Mouse (Mus musculus) fat pad, adult 2 months (tissue): ENCODE data around the gene Olfr102.

ENCODE experiments used
- DNase-seq: peaks from one replicate; pipeline ENCODE4 v3.0.0-alpha.2; 2011; ENCODE audit warnings: low read depth, low spot score; ENCODE audit errors: extremely low read depth

The Olfr102 gene

DNA sequence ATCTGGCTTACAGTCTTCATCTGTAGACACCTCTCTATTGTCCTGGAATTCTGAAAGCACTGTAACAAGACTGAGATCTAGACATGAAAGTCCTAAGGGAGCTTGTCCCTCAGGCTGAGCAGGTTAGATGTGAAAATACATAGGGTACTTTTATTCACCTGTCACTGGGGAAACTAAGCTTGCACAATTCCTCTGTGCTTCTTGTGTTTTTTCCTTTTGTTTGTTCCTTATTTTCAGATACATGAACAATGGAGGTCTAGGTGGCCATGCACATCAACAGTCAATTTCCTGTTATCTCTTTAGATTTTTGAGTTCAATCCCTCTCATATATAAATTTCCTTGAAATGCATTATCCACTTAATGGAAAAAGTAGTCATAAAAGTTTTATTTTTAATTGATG, at the start of gene Olfr102:
Gene Olfr102, minus strand, starts transcription at position 101 of the 400 bp plus-strand sequence.
- DNase-seq = no peak

DNA sequence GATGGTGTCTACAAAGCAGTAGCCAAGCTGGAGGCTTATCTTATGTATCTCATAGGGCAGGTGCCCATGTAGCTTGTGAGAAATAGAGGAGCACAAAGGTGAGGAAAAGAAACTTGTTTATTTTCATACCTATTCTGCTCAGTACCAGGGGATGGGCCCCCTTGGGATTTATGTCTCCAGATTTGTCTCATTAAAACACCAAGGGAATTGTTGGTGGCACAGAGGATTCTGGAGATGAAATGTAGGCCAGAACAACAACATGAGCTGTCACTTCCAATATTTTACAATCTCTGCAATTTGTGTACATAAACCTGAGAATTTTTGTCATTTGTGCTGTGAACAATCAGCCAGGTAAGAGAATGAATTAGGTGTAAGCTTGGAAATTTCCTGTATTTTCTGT, 42.4 kb upstream of the Olfr102 start, which contains the start of gene Olfr104-ps:
Gene Olfr104-ps, plus strand, starts transcription at position 301 of the 400 bp plus-strand sequence.
- no peak for DNase-seq

DNA sequence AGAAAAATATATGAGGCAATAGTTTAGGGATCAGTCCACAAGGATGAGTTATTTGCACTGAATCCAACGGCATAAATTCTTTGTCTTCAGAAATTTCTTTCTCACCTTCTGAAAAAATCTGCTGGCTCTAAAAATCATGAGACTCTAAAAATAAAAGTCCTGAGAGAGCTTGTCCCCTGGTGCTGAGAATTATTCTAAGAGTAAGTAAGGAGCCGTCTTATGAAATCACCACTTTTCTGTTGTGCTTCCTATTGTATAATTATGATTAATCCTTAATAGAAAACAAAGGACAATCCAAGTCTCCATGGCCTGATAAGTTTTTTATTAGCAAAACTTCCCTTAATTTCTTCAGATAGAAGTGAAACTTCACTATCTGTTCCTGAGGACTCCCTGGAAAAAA, 22.7 kb upstream of the Olfr102 start, which contains the start of gene Olfr103:
Gene Olfr103, minus strand, starts transcription at position 101 of the 400 bp plus-strand sequence.
- DNase-seq = no peak

DNA sequence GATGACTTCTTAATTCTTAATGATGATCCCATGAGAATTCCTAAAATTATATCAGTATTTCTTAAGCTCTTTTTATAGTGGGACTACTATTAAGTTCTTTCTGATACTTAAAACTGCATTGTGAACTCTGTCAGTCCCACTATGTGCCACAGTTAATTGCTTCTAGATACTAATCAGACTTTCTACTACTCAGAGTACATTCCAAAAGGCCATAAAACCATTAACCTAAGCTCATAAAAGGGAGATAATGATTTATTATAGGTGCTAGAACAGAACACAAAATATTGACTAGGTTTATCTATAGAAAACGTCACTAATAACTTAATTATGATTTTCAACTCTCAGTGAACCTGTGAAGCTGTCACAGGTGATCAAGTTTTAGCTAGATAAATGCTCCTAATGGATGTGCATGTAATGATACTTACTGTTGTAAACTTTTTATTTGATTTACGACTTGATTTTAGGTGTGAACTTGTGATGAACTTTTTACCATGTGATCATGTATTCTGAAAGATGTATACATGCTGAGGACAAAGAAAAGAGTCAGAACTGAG, 6.6 kb downstream of the Olfr102 start:
- DNase-seq = no peak

DNA sequence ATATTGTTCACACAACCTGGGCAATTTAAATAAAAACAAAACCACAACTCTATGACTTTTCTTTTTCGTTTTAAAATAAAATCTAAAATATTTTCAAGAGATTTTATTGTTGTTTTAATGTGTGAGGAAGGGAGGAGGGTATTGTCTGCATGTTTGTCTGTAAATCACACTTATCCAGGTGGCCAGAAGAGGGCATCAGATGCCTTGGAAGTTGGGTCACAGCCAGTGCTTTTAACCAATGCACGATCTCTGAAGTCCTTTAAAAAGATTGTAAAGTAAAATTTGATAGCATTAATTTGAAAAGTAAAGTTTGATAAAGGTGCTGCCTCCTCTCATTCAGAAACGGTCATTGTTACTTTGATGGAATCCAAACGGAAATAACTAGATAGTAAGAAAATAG, 8.4 kb downstream of the Olfr102 start:
- no peak for DNase-seq

DNA sequence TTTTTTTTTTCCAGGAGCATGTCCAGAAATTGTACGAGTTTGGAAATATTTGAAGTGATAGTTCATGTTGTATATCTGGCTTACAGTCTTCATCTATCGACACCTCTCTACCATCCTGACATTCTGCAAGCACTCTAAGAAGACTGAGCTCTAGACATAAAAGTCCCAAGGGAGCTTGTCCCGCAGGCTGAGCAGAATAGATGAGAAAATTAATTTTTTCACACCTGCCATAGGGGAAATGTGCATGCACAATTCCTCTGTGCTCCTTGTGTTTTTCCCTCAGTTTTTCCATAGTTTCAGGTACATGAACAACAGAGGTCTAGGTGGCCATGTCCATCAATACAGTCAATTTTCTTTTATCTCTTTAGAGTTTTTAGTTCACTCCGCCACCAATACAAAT, 12.6 kb downstream of the Olfr102 start, which contains the start of gene Olfr101:
Gene Olfr101, minus strand, starts transcription at position 101 of the 400 bp plus-strand sequence.
- DNase-seq = no peak

DNA sequence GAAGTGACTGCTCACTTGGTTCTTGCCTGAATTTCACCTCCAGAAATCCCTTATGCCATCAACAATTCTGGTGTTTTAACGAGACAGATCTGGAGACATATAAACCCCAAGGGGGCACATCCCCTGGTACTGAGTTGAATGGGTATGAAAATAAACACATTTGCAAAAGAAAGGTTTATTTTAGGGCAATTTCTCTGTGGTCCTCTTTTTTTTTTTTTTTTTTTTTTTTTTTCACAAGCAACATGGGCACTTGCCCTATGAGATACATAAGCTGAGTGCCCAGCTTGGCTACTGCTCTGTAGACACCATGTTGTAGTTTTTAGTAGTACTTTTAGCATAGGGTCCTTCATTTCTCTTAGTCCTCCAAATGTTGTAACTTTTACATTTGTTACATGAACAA, 33.5 kb downstream of the Olfr102 start, which contains the start of gene Olfr99:
Gene Olfr99, minus strand, starts transcription at position 101 of the 400 bp plus-strand sequence.
- no peak for DNase-seq

DNA sequence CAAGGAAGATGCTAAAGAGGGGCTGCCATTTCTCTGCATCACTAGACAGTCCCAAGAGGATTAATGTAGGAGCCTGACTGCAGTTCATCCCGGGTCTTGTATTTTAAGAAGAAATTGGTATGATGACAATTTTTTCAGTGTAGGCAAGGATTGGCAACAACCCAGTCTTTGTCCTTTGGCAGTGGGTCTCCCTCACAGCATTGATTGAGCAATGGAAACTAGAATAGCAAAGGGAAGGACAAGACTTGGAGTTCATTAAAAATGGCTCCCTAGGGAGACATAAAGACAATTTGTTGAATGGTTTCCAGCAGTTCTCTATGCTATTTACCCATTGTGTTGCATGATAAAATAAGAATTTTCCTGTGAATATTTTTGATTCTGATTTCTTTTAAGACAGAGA, 36.5 kb downstream of the Olfr102 start:
- DNase-seq = no peak

DNA sequence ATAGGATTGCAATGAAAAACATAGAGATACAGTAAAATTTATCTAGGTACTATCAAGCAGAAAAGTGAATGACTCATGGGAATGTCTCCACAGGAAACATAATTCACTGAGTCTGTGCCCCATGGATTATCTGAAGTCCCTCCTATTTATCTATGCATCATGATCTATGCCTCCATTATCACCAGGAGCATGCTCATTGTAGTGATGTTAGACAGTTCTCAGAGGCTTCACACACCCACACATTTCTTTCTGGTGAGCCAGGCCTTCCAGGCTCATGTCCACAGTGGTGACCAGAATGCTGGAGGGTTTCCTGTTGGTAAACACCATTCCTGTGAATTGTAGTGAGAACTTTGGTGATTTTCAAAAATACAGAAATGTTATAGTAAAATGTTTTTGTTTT, 40.3 kb downstream of the Olfr102 start:
- DNase-seq = no peak

DNA sequence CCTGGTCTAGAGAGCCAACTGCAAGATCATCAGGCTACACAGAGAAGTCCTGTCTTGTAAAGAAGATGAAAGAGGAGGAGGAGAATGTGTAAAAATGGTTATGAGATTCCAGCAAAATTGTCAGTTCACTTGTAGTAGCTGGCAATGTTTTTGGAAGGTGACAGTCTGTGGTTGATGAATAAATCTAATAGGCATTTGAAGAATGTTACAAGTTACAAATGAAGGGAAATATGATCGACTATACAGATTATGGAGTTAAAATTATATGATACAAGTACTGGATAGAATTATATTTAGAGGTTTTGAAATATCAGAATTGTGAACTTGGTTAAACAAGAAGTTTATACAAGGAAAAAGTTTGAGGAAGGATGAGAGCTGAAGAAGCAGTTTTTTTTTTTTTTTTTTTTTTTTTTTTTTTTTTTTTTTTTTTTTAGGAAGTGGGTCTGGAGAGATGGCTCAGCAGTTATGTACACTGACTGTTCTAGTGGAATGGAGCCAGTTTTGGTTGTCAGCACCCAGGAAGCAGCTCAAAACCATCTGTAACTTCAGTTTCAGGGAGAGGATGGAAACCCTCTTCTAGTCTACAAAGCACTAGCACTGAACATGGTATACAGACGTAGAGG, 41.1 kb downstream of the Olfr102 start:
- DNase-seq = no peak

DNA sequence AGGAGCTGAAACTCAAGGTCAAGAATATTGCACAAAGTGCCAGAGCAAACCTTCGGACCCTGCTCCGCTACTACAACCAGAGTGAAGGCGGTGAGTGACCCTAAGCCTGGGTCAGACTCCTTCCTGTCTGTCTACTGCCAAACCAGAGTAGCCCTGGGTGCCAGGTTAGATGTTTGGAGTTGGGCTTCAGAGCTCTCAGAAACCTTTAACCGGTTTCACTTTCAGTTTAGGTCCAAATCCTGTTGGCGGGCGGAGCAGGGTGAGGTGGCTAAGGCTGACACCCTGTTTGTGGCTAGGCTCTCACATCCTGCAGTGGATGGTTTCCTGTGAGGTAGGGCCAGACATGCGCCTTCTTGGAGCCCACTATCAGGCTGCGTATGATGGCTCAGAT, 46.2 kb downstream of the Olfr102 start:
- no peak for DNase-seq

DNA sequence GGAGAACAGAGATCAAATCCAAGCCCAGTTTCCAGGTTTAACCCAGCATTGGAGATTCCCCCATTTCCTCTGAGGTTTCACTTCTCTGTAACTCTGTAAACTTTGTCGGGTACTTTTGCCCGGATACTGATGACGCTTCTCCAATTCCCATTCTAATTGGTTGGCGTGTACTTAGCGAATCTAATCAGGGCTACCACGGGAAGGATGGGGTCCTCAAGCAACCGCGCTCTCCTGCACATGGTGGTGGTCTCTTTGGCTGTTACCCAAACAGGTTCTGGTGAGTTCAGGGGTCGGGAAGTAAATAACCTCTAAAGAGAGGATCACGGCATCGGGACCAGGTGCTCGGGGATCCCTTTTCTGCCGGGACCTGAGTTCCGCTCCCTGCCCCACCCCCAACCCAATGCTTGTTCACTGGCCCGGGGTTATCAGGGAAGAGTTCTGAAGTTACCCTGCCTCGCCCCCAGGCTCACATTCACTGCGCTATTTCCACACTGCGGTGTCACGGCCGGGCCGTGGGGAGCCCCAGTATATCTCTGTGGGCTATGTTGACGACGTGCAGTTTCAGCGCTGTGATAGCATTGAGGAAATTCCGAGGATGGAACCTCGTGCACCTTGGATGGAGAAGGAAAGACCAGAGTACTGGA, 46.7 kb downstream of the Olfr102 start, which contains the start of gene H2-M3:
Gene H2-M3, plus strand, starts transcription at position 163 of the 644 bp plus-strand sequence.
- DNase-seq = peak; percentile 1

DNA sequence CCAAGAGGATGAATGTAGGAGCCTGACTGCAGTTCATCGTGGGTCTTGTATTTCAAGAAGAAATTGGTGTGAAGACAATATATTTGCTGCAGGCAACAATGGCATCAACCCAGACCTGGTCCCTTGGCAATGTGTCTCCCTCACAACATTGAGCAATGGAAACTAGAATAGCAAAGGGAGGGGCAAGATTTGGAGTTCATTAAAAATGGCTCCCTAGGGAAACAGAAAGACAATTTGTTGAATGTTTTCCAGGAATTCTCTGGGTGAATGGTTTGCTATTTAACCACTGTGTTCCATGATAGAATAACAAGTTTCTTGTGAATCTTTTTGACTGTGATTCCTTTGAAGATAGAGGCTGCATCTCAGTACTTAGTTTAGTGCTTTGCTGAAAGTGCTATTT, 53.2 kb downstream of the Olfr102 start, which contains the start of gene Olfr98:
Gene Olfr98, minus strand, starts transcription at position 124 of the 400 bp plus-strand sequence.
- DNase-seq = no peak
